Mouse (Mus musculus) midbrain, embryonic 11.5 days (tissue): Measurements from ENCODE around the gene Poldip2. TPM values are rescaled to one million over a fixed set of nuclear protein-coding genes. Genes with fewer than 3 reads are reported as not detected.

ENCODE experiments used
- ATAC-seq: fragments of 200-750 bp; cut with Nextera tagmentation; 2 replicates; pipeline ENCODE4 v1.8.0; 2017; ENCODE audit warnings: moderate TSS enrichment, moderate library complexity; ENCODE audit not compliant: low FRiP score
- DNase-seq: peaks from one replicate; pipeline ENCODE4 v3.0.0; 2015; ENCODE audit warnings: low spot score; ENCODE audit errors: missing footprints
- H3K27ac ChIP-seq: fragments of 300-500 bp; sonication (generic); 2 replicates; pipeline ENCODE4 v1.5.1; 2014; ENCODE audit warnings: low read depth, low read length
- H3K27me3 ChIP-seq: fragments of 300-500 bp; sonication (generic); 2 replicates; pipeline ENCODE4 v1.6.1; 2014; ENCODE audit warnings: mild to moderate bottlenecking, low read length, moderate library complexity, mixed read lengths; ENCODE audit not compliant: control insufficient read depth, insufficient read depth
- H3K36me3 ChIP-seq: fragments of 300-500 bp; sonication (generic); 2 replicates; pipeline ENCODE4 v1.6.1; 2014; ENCODE audit warnings: mild to moderate bottlenecking, low read length, moderate library complexity, mixed read lengths; ENCODE audit not compliant: control insufficient read depth, insufficient read depth
- H3K4me1 ChIP-seq: fragments of 300-500 bp; sonication (generic); 2 replicates; pipeline ENCODE4 v1.6.1; 2014; ENCODE audit warnings: low read length; ENCODE audit not compliant: control insufficient read depth, insufficient read depth
- H3K4me2 ChIP-seq: fragments of 300-500 bp; sonication (generic); 2 replicates; pipeline ENCODE4 v1.6.1; 2014; ENCODE audit warnings: mild to moderate bottlenecking, moderate library complexity
- H3K4me3 ChIP-seq: fragments of 300-500 bp; sonication (generic); 2 replicates; pipeline ENCODE4 v1.5.1; 2014; ENCODE audit warnings: low read depth, low read length
- H3K9ac ChIP-seq: fragments of 300-500 bp; sonication (generic); 2 replicates; pipeline ENCODE4 v1.6.1; 2014; ENCODE audit warnings: low read length
- H3K9me3 ChIP-seq: fragments of 300-500 bp; sonication (generic); 2 replicates; pipeline ENCODE4 v1.6.1; 2016; ENCODE audit warnings: low read length; ENCODE audit not compliant: control insufficient read depth
- WGBS: fragments of 180-500 bp; shearing (Covaris S2); extraction: QIAGEN DNeasy Blood & Tissue Kit; methylation state at CpG from one replicate; pipeline ENCODE4 v1.1.7; 2014; 5-methylcytosine and 5-hydroxymethylcytosine counted together
- polyA plus RNA-seq: library from polyadenylated mRNA; unstranded; fragments of >200 nt; fragmentation: Nextera tagmentation; extraction: Ambion mirVana; gene quantifications from 2 replicates; pipeline ENCODE4 v1.2.1, GENCODE M21; 2014

The Poldip2 gene
- polyA plus RNA-seq, 1 experiment from 2014 or later = 139 TPM

GRCm38 (mm10) chr11:78567614-78568013, 55.6 kb downstream of the Poldip2 start:
- WGBS = 94% methylated on average over 6 of the region's 6 CpGs
- H3K36me3 ChIP-seq = peaks cover 2% of the 10 kb centered on the region
- no peak overlapping the region for H3K9ac ChIP-seq
- ATAC-seq (no peak), DNase-seq (no peak)
- no peak overlapping the region for H3K27ac ChIP-seq
- H3K4me2 ChIP-seq = no peak overlapping the region
- H3K27me3 ChIP-seq = no peaks in the 10 kb centered on the region
- no peaks in the 10 kb centered on the region for H3K4me1 ChIP-seq
- no peaks in the 10 kb centered on the region for H3K9me3 ChIP-seq
- no peak overlapping the region for H3K4me3 ChIP-seq

- H3K36me3 ChIP-seq = peaks cover 2% of the 10 kb centered on the region
Measured at GRCm38 (mm10) chr11:78568827-78569226, 56.8 kb downstream of the Poldip2 start.

GRCm38 (mm10) chr11:78569806-78570205, 57.8 kb downstream of the Poldip2 start:
- H3K27ac ChIP-seq = no peak overlapping the region
- no peaks in the 10 kb centered on the region for H3K9me3 ChIP-seq
- no peak for DNase-seq
- no peak overlapping the region for H3K9ac ChIP-seq
- H3K36me3 ChIP-seq = peaks cover 2% of the 10 kb centered on the region
- no peaks in the 10 kb centered on the region for H3K27me3 ChIP-seq
- no peak overlapping the region for H3K4me3 ChIP-seq
- H3K4me1 ChIP-seq = no peaks in the 10 kb centered on the region
- ATAC-seq = no peak
- WGBS = 76% methylated on average over 3 of the region's 3 CpGs
- no peak overlapping the region for H3K4me2 ChIP-seq

More at GRCm38 (mm10) chr11:78568827-78569226, 56.8 kb downstream of the Poldip2 start:
- WGBS = 85% methylated on average over 10 of the region's 10 CpGs
- H3K9me3 ChIP-seq = no peaks in the 10 kb centered on the region
- ATAC-seq (no peak), DNase-seq (no peak)
- no peaks in the 10 kb centered on the region for H3K4me1 ChIP-seq
- H3K9ac ChIP-seq = no peak overlapping the region
- no peaks in the 10 kb centered on the region for H3K27me3 ChIP-seq
- no peak overlapping the region for H3K4me3 ChIP-seq
- H3K4me2 ChIP-seq = no peak overlapping the region
- no peak overlapping the region for H3K27ac ChIP-seq

- Histone ChIP-seq H3K36me3 (peaks cover 2% of the 10 kb centered on the region), H3K9ac (no peak overlapping the region), H3K9me3 (no peaks in the 10 kb centered on the region), H3K27me3 (no peaks in the 10 kb centered on the region), H3K4me3 (no peak overlapping the region), H3K4me1 (no peaks in the 10 kb centered on the region), H3K4me2 (no peak overlapping the region), H3K27ac (no peak overlapping the region)
- ATAC-seq (no peak), DNase-seq (no peak)
- 93% methylated on average over 8 of the region's 8 CpGs for WGBS
Measured at GRCm38 (mm10) chr11:78571441-78571840, 59.4 kb downstream of the Poldip2 start.

- no peak overlapping the region for H3K4me2 ChIP-seq
- no peak overlapping the region for H3K27ac ChIP-seq
- peaks cover 4% of the 10 kb centered on the region for H3K36me3 ChIP-seq
- DNase-seq (no peak), ATAC-seq (no peak)
- no peaks in the 10 kb centered on the region for H3K4me1 ChIP-seq
- no peak overlapping the region for H3K4me3 ChIP-seq
- no peaks in the 10 kb centered on the region for H3K9me3 ChIP-seq
- no peak overlapping the region for H3K9ac ChIP-seq
- no peaks in the 10 kb centered on the region for H3K27me3 ChIP-seq
- 90% methylated on average over 6 of the region's 6 CpGs for WGBS
Measured at GRCm38 (mm10) chr11:78571854-78572253, 59.9 kb downstream of the Poldip2 start.

Other genes starting within 250 kb of the Poldip2 start
- gene BC030499, start 221.4 kb upstream of the Poldip2 start, polyA plus RNA-seq = 0.27 and 0.37 TPM in 2 replicates
- gene Spag5, start 210.7 kb upstream of the Poldip2 start, polyA plus RNA-seq = 51.5 and 57.1 TPM in 2 replicates
- gene Aldoc, start 189.2 kb upstream of the Poldip2 start, polyA plus RNA-seq = 1.0 and 1.3 TPM in 2 replicates
- 50.9 and 56.3 TPM in 2 replicates for gene Pigs, start 183.8 kb upstream of the Poldip2 start, polyA plus RNA-seq
- 63.4 and 71.7 TPM in 2 replicates for gene Unc119, start 168.7 kb upstream of the Poldip2 start, polyA plus RNA-seq
- gene Foxn1, start 125.6 kb upstream of the Poldip2 start, polyA plus RNA-seq = not detected in 2 replicates
- gene Slc13a2, start 90.0 kb upstream of the Poldip2 start, polyA plus RNA-seq = not detected in 2 replicates
- 20.5 TPM in 2 replicates for gene Slc46a1, start 46.5 kb upstream of the Poldip2 start, polyA plus RNA-seq
- 18.1 and 20.1 TPM in 2 replicates for gene Sarm1, start 14.4 kb upstream of the Poldip2 start, polyA plus RNA-seq
- 145 and 151 TPM in 2 replicates for gene Vtn, start 13.1 kb upstream of the Poldip2 start, polyA plus RNA-seq
- not detected in 2 replicates for gene Sebox, start 8.7 kb upstream of the Poldip2 start, polyA plus RNA-seq
- 82.4 and 91.3 TPM in 2 replicates for gene Tmem199, start within 50 bp of the Poldip2 start, polyA plus RNA-seq
- gene Tnfaip1, start 24.1 kb downstream of the Poldip2 start, polyA plus RNA-seq = 76.7 and 83.1 TPM in 2 replicates
- gene Ift20, start 24.2 kb downstream of the Poldip2 start, polyA plus RNA-seq = 109 and 110 TPM in 2 replicates
- gene Tmem97, start 38.6 kb downstream of the Poldip2 start, polyA plus RNA-seq = 71.6 and 75.5 TPM in 2 replicates
- 25.8 and 36.9 TPM in 2 replicates for gene Nlk, start 185.2 kb downstream of the Poldip2 start, polyA plus RNA-seq
- gene Ccnq, start 239.5 kb downstream of the Poldip2 start, polyA plus RNA-seq = 42.1 and 42.2 TPM in 2 replicates